Mouse (Mus musculus) layer of hippocampus, adult 9-11 months (tissue): ENCODE results near the gene Pitpnb.

Experiments used
- DNase-seq: peaks from one replicate; pipeline ENCODE4 v3.0.0; 2022

Pitpnb gene

DNA sequence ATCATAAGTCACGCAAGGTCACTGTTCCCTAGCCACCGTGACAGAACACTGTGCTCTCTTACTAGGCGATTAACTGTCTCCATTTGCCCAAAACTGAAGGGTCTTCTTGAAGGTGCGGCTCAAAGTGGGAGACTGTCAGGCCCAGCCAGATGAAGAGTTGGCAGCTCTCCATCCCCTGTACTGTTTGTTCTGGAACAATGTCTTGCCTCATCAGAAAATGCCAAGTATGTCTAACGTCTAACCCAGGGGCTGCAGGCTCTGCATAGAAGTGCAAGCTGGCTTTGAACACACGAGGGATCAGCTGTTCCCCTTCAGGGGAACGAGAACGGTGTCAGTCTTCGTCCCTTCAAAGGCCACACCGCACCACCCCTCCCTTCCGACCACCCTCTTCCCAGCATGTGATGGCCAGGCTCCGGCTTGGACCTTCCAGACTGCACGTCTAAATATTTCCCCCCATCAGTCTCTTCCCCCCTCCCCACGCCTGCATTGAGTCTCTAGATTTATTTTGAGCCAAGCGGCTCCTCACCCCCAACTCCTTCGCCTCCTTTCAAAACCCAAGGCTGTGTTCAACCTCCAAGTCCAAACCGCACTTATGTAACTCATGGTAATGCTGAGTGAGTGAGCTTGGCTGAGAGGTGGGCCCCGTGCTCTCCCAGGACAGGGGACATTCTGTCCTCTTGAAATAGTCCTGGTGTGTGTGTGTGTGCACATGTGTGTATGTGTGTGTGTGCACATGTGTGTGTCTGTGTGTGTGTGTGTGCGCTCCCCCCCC lies 71.5 kb downstream of the Pitpnb start:
- DNase-seq: no peak

DNA sequence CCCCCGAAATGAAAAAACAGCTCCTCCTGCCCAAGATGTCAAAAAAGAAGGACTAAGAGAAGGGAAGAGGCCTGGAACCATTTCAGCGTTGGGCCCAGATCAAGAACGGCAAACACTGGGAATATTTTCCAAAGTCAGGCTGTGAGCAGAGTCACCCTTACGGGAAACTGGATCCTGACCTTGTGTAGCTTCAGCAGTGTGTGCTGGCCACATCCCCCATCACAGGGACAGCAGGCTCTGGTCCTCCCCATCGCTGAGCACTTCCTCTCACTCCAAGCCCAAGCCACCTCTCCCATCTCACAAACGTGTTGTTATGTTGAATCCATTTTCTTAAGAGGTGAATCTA lies 72.1 kb downstream of the Pitpnb start:
- no peak for DNase-seq

DNA sequence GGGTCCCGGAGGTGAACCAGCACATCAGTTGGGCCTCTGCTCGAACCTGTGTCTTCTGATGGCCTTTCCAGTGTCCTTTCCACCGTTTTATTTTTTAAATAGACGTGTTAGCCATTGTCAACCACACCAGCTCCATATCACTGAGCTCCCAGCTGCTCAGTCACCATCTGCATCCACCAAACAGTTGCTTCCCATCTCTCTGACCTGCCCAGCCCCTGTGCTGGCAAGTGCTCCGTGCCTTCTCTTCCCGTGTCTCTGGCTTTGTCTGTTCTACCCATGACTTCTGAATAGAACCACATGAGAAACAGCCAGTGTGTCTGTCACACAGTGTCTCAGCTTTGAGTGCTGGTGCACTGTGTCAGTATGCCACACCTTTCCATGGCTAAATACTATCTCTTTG lies 74.2 kb downstream of the Pitpnb start:
- DNase-seq: no peak

DNA sequence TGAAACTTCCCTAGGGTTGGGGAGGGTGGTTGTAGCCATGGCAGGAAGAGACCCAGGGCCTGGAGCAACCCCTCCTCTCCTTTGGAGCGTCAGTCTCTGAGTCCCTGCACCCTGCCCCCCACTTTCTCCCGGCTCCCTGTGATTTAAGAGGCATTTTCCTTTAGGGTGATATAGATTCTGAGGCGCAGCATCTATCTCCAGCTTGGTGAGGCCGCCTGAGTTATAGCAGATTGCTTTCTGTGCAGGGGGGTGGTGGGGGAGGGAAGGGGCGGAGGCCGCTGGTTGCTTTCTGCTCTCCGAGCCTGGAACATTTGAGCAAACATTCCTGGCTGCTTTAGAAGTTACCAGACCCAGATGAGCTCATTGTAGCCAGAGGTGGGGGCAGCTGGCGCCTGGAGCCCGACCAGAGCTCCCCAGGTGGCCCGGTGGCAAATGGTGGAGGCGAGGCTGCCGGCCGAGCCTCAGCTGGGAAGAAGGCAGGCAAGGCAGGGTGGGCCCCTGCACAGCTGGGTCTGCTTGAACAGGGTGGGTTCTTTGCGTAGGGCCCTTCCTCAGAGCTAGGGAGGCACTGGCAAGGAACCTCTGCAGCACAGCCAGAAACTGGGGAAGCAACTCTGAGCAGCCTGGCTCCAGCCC lies 78.0 kb downstream of the Pitpnb start:
- no peak for DNase-seq

DNA sequence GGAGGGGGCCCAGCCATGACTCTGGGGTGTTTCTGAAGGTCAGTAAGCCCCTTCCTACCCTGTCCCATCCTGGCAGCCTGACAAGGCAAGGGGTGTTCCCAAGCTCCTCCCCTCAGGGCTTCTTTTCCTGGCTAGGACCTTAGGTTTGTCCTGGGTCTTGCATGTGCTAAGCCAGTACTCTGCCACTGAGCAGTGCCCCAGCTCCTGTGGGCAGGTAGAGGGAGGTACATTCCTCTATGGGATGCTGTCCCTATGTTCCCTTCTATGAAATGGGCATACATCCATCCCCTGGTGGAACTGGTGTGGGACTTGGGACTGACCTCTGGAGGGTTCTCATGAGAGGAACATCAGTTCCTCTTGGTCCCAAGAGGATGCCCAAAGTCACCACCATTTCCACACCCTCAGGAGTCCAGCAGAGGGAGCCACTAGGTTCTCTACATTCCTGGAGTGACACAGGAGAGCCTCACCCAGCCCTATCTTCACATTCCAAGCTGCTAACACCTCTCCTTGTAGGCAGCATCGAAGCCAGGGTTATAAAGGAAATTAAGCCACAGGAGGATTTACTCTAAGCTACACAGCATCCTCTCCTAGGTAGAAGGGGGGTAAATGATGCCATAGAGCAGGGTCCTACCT lies 79.0 kb downstream of the Pitpnb start:
- peak; percentile 22 for DNase-seq

DNA sequence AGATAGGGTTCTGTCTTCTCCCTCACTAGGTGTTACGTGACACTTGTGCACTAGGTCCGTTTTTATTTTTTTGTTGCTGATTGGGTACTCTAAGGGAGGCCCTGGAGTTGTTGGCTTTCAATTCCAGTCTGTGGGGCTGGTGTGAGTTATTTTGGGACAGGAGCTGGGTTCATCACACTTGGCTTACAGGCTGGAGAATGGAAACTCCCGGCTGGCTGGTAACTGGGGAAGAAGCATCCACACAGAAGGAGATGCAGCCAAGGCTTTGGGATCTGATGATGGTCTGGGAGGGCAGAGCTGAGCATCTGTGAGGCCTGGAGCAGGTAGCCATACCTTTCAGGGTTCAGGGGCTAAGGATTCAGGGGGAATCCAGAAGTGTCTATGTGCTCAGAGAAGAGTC lies 80.1 kb downstream of the Pitpnb start:
- no peak for DNase-seq

DNA sequence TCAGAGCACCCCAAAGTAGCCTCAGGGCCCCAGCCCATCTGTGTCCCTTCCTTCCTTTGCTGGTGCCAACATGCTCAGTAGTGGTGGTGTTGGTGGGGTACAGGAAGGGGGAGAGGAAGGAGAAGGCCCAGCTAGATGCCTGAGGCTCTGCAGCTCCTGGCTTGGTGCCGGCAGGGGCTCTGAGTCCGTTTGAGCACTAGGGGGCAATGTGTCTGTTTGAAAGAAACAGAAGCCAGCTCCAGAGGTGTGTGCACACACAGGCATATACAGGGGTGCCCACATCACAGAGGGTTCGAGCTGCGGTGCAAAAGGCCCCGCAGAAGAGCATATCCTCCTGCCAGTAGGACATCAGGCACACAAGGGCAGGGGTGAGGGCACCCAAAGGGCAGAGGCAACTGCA lies 83.6 kb downstream of the Pitpnb start:
- peak; percentile 80 for DNase-seq

DNA sequence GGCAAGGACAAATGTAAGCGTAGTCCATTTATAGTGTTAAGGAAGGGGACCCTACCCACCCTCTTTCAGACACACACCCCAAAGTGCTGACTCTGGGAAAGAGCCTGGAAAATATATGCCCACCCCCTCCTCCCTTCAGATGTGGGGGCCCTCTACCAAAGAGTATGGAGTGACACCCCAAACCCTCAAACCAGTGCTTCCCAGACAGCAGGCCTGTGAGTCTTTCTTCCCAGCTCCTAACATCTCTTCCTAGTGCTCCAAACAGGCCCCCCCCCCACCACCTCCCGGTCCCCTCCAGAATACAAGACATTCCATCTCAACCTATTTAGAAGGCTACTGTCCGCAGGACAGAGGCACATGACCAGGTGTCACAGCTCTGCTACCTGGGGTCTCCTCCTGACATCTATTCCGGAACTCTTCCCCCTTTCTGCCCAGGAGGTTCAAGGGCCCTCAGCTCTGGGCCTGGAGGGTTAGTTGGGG lies 84.2 kb downstream of the Pitpnb start:
- DNase-seq: no peak

DNA sequence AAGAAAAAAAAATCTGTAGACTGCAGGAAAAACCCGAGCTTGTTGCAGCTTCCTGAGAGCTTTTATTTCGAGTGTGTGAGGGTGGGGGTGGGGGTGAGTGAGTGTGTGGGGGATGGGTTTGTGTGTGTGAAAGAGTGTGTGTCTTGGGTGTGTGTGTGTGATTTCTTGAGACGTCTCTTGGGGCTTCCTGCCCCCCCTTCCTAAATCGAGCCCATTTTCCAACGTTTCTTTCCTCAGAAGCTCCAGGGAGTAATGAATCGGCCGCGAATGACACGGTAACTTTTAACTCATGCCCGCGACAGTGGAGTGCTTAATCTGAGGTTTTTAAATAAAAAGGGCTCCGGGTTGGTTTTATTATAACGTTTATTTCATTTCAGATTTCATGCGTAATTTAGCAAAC lies 85.0 kb downstream of the Pitpnb start:
- DNase-seq: no peak

DNA sequence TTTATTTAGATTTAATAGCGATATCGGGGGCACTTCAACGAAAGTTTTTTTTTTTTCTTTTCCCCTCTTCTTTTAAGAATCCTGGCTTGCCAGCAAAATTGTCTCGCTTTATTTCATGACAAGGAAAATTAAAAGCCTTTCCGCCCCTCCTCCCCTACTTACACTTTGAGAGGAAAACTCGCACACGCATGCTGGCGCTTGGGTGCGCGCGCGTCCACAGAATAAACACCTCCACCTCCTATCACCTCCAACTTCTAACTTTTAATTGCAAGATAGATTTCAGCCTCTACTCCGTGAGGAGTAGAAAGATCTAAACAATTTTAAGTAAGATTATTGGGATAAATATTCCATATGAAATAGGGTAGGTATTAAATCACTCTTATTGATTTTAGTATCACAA lies 85.5 kb downstream of the Pitpnb start:
- DNase-seq: no peak

DNA sequence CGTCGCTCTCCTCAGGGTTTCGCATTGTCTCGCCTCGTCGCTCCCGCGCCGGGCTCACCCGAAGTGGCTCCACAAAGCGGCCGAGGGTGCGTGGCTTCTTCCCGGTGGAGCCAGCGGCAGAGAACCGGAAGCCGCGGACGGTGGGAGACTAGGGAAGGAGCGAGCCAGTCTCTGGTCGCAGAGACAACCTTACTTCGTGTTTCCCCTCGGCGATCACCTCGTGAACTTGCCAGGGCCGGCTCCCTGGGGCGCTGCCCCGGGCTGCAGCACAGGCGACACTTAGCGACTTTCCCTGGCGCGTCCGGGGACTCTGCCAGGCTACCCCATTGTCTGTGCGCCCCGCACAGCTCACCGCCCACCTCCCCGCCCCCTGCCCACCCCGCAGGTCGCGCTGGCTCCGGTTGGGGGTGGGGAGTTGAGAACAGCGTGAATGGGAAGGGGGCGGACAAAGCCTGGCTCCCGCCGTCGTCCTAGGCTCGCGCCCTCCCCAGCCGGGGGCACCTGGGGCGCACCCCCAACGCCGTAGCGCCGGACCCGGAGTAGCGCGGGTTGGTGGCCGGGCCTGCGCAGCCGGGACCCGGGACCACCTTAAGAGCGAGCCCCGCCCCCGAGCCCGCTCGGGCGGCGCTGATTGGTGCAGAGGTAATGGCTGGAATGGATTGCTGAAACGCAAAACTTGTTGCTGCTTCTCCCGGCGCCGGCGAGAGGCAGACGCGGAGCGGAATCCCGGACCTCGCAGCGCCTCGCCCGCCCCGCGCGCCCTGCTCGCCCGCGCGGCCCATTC lies 86.2 kb downstream of the Pitpnb start, which contains the start of gene Mn1:
Mn1 (plus strand) TSS at position 772 of the 784 bp plus-strand sequence.
- DNase-seq: peak; percentile 89

DNA sequence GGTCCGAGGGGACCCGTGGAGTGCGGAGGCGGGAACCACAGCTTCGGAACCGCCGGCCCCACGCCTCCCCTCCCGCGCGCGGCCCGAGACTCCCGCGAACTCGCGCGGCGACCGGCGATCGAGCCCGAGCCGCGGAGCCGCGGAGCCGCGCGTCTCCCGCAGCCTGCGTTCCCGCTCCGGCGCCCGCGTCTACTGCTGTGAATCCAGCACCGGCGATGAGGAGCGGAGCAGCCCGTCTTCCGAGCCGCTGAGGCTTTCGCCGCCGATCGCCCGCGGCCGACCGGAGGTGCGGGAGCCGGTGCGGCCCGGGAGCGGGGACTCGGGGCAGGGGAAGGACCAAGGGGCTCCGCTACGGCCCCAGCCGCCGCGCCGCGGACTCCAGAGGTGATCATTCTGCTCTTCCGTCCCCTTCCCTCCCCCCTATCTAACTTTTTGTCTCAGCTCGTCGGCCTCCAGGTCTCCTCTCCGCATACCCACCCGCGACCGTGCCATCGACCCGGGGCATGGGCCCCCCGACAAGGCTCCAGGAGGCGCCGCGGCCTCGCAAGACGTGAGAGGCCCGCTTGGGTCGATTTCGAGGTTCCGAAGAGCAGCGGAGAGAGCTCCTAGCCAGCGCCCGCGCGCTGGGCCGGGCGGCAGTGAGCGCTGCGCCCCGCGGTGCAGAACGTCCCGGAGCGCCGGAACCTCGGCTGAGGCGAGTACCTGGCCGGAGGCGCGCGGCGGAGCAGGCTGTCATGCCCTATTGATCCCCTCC lies 87.0 kb downstream of the Pitpnb start:
- no peak for DNase-seq

DNA sequence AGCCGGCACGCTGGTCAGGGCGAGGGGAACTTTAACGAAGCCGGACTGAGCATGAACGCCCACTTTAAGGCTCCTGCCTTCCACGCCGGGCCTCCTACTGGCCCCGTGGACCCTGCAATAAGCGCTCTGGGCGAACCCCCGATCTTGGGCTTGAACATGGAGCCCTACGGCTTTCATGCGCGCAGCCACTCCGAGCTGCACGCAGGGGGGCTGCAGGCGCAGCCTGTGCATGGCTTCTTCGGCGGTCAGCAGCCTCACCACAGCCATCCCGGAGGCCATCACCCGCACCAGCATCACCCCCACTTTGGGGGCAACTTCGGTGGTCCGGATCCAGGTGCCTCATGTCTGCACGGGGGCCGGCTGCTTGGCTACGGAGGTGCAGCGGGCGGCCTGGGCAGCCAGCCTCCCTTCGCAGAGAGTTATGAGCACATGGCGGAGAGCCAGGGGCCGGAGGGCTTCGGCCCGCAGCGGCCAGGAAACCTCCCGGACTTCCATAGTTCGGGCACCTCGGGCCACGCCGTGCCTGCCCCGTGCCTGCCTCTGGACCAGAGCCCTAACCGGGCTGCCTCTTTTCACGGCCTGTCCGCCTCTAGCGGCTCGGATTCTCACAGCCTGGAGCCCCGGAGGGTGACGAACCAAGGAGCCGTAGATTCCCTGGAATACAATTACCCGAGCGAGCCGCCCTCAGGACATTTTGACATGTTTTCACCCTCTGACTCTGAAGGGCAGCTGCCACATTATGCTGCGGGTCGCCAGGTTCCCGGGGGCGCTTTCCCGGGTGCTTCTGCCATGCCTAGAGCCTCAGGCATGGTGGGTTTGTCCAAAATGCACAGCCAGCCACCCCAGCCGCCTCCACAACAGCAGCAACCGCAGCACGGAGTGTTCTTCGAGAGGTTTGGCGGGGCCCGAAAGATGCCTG lies 87.9 kb downstream of the Pitpnb start:
- no peak for DNase-seq

DNA sequence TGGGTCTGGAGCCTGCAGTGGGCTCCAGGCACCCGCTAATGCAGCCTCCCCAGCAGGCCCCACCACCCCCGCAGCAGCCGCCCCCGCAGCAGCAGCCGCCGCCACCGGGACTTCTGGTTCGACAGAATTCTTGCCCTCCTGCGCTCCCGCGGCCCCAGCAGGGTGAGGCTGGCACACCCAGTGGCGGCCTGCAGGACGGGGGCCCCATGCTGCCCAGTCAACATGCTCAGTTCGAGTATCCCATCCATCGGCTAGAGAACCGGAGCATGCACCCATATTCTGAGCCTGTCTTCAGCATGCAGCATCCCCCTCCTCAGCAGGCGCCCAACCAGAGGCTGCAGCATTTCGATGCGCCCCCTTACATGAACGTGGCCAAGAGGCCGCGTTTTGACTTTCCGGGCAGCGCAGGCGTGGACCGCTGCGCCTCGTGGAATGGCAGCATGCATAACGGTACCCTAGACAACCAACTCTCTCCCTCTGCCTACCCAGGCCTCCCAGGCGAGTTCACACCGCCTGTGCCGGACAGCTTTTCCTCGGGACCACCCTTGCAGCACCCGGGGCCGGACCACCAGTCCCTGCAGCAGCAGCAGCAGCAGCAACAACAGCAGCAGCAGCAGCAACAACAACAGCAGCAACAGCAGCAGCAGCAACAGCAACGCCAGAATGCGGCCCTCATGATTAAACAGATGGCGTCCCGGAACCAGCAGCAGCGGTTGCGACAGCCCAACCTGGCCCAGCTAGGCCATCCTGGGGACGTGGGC lies 88.7 kb downstream of the Pitpnb start:
- DNase-seq: no peak

DNA sequence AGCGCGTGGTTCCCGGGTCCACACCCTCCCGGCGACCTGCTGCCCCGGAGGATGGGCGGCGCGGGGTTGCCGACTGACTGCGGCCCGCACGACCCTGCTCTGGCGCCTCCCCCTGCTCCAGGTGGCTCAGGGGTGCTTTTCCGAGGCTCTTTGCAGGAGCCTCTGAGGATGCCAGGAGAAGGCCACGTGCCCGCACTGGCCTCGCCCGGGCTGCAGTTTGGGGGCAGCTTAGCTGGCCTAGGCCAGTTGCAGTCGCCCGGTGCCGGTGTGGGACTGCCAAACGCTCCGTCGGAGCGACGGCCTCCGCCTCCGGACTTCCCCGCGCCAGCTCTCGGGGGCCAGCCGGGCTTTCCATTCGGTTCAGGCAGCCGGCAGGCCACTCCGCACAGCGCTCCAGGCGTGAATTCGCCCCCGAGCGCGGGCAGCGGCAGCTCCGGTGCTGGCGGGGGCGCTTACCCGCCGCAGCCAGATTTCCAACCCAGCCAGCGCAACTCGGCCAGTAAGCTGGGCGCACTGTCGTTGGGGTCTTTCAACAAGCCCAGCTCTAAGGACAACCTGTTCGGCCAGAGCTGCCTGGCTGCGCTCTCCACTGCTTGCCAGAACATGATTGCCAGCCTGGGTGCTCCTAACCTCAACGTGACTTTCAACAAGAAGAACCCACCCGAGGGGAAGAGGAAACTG lies 89.6 kb downstream of the Pitpnb start:
- no peak for DNase-seq

DNA sequence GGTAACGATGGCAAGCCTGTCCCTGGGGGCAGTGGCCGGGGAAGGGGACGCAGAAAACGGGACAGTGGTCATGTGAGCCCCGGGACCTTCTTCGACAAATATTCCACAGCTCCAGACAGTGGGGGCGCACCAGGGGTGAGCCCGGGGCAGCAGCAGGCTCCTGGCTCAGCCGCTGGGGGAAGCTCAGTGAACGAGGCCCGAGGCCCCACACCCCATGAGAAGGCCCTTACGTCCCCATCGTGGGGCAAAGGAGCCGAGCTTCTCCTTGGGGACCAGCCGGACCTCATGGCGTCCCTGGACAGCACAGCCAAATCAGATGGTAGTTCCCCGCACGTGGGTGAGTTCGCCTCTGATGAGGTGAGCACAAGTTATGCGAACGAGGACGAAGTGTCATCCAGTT lies 90.3 kb downstream of the Pitpnb start:
- no peak for DNase-seq

DNA sequence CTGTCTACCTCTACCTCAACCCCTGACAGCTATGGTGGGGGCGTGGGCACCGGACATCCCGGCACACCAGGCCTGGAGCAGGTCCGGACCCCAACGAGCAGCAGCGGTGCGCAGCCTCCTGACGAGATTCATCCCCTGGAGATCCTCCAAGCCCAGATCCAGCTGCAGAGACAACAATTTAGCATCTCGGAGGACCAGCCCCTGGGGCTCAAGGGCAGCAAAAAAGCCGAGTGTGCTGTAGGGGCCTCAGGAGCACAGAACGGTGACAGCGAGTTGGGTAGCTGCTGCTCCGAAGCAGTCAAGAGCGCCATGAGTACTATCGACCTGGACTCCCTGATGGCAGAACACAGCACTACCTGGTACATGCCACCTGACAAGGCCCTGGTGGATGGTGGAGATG lies 90.9 kb downstream of the Pitpnb start:
- DNase-seq: no peak

DNA sequence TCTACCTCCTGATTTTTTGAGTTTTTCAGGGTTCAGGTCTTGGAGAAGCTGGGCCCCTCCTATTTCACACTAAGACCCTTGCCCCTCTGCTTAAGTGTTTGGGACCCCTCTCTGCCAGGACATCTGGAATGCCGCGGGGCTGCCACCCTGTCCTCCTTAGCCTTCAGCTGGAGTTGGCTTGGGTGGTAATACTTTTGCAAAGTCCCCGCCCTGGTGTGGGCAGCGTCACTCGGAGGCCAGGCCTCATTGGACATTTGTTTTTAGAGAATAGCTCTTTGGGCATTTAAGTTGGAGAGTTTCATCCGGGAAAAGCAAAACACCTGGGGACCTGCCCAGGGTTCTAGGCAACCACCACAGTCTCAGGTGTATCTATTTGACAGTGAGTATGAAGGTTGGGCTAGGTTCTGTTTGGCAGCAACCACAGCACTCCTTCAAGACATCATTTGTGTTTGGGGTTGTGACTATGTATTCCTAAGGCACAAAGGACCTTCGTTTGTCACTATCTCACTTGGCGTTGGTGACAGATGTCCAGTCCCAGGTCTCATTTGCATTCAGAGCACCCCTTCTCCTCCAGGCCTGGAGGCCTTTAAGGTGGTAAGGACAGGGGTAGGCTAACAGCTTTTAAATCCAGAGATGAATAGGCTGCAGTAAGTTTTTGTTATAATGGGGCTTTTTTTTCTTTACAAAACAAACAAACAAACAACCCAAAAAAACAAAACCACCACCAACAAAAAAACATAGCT lies 91.7 kb downstream of the Pitpnb start:
- DNase-seq: no peak

DNA sequence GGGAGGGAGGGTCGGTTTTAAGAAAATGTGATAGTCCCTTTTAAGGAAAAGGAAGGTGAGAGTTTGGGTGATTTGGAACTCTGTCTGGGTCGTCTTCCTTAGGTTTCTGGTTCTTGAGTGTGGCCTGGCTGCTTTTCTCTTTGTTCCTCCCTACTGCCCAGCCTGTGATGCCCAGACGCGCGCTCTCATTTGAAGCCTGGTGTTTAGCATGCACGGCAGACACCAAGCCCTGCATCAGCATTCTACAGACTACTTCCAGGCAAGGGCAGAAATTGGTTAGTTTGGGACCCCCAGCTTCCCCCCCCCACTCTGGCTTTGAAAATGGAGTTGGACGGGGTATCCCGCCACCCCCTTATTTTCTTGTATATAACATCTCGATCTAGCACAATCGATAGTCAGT lies 92.4 kb downstream of the Pitpnb start:
- no peak for DNase-seq
